Mouse (Mus musculus) bone marrow macrophage, adult 2 months (primary cell): ENCODE measurements around the gene Cox8c.

Experiments
- CTCF ChIP-seq: IDR thresholded peaks from 2 replicates; pipeline ENCODE4 v1.5.1; 2012; ENCODE audit warnings: low read depth, mild to moderate bottlenecking, low read length, moderate library complexity
- POLR2A ChIP-seq: IDR thresholded peaks from 2 replicates; pipeline ENCODE4 v1.6.1; 2012; ENCODE audit warnings: mild to moderate bottlenecking, low read depth, low read length, borderline replicate concordance

DNA sequence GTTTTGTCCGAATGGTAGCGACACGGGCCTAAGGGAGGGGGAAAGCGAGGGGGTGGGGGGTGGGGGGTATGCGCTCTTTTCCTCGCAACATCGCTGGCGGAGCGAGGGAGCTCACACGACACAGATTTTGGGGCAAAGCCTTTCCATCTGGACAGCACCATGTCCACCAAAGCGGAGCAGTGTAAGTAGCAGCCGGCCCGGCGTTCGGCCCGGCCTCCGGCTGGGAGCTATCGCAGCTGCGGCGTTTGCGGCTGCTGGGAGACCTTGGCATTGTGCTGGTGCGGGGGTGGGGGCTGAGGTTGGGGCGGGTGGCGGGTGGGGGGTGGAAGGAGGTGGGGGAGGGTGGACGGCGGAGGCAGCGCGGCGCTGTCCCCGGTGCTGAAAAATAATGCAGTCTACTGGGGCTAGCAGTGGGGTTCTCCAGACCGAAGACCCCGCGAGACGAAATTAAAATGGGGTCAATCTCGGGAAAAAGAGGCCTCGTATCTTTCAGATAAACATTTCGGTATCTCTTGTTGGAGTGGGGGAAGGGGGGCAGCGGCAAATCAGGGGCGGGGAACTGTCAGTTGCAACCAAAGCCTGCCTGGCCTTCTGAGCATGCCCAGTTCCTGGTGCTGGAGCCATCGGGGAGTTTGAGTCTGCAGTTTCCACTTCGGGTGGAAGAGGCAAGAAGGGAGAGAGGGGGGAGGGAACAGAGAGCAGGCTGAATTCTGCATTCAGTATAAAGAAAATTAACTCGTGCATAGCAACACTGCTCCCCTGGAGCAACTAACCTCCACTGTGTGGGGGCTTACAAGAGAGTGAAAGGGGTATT is 50.5 kb downstream of the Cox8c start:
- TF ChIP-seq CTCF = no peak
- TF ChIP-seq POLR2A = no peak
